Mouse (Mus musculus): ENCODE measurements around the gene Nrf1. TPM values are rescaled to one million over a fixed set of nuclear protein-coding genes. Genes with fewer than 3 reads are reported as not detected.

The Nrf1 gene
- polyA plus RNA-seq, 1 experiment from 2014 or later = 64.3 TPM

GRCm38 (mm10) chr6:30078938-30079529, 31.2 kb downstream of the Nrf1 start:
- DNase-seq (ENCODE audit: low spot score) = no peak

DNA sequence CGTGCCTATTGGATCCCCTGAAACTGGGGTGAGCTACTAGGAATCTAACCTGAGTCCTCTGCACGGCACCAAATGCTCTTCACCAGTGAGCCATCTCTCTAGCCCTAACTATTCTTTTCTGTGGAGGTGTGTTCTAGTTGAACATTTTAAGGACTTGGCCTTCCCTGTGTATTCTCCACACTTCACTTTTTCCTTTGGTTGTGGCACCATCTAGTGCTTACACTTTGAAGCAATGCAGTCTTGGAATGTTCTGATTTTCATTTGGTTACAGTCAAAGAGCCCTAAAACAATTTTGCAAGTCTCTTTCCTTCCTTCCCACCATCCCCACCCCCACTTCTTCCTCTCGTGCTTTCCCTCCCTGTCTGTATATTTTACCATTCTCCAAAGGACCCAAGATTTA, 33.6 kb downstream of the Nrf1 start:
- peak; percentile 23 for DNase-seq (ENCODE audit: low spot score)

- no peak for DNase-seq (ENCODE audit: low spot score)
Observed at GRCm38 (mm10) chr6:30083307-30083706, 35.5 kb downstream of the Nrf1 start.

DNA sequence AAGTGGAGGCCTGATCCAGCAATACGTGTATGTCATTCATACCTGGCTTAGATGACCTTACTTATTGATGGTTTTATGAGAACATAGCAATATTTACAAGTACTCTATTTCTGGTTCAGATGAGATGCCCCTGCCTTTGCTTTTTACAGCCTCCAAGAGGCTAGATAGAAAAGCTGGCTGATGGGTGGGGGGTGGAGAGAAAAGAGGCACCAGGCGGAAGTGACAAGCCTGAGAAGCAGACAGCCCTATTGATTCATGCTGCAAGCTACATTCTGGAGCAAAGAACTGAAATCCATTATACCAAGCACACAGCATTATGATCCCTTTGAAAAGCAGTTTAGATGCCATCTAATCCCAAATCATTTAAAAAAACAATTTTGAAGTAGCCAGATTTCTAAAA, 37.6 kb downstream of the Nrf1 start:
- no peak for DNase-seq (ENCODE audit: low spot score)

- no peak for DNase-seq (ENCODE audit: low spot score)
Observed at GRCm38 (mm10) chr6:30091221-30091620, 43.4 kb downstream of the Nrf1 start.

DNA sequence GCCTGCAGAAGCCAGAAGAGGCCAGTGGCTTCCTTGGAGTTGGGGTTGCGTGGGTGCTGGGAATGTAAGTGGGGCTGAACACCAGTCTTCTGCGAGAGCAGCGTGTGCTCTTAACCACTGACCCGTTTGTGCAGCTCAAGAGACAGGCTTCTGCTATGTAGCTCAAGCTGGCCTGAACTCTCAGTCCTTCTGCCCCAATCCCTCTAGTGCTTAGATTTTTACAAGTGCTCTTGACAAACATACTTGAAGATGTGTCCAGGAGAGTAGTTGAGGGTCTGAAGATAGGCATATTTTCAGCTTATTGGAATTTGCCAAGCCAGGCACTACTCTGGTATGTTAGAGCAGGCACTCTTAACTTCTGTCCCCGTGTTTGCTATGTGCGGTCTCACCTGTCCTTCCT, 45.0 kb downstream of the Nrf1 start:
- DNase-seq (ENCODE audit: low spot score) = no peak

DNA sequence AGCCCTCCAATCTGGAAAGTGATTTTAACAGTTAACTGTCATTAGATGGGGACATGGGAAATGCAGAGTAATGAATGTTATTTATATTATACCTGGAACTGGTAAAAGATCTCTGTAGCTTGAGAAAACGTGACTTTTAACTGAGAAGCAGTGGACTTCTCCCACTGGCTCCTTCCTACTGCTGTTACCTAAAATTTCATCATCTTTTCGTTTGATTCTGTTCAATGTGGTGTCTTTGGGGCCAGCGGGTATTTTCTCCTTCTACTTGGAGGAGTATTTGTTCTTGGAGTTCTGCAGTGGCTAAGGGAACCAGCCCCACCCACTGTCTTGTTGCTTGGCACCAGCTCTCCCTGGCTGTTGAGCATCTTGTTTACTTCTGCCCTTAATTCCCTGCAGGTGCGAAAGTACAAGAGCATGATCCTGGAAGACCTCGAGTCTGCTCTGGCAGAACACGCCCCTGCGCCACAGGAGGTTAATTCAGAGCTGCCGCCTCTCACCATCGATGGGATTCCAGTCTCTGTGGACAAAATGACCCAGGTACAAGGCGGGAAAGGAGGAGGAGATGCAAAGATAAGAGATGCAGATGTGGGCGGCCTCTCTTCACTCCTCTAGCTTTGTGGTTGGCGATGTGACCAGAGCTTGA, 54.1 kb downstream of the Nrf1 start:
- no peak for DNase-seq (ENCODE audit: low spot score)

DNA sequence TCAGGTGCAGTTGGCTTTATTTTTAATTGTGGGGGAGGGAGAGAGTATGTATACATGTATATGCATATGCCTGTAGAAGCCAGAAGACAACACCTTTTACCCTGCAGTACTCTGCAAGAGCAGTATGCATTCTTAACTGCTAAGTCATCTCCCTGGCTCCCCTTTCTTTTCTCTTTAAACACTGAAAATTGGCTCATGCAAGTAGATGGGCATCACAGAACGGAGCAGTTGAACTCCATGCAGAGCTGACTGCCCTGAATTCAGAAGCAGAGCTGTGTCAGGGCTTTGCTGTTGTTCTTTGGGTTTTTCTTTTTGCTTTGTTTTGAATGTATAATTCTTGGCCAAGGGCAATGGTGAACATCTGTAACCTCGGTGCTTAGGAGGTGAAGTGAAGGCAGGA, 58.3 kb downstream of the Nrf1 start:
- DNase-seq (ENCODE audit: low spot score) = no peak

DNA sequence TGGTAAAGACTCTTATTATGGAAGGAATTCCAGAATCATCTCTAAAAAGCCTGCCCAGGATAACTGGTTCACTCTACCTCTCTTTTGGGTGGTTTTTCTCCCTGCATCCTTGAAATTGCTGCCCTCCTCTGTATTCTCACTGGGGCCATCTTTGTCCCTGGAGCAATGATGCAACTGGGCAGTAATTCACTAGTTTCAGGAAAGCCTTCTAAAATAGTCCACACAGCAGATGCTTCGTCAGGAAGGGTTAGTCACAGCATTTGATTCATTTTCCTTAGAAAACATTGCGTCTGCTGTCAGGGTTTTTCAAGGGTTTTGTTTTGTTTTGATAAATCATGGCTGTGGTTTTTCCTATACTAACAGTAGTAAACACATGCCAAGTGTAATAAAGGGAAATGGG, 59.7 kb downstream of the Nrf1 start:
- no peak for DNase-seq (ENCODE audit: low spot score)

- DNase-seq (ENCODE audit: low spot score) = no peak
Observed at GRCm38 (mm10) chr6:30109820-30110502, 62.2 kb downstream of the Nrf1 start.

GRCm38 (mm10) chr6:30112349-30113132, 64.8 kb downstream of the Nrf1 start:
- DNase-seq (ENCODE audit: low spot score) = no peak

DNA sequence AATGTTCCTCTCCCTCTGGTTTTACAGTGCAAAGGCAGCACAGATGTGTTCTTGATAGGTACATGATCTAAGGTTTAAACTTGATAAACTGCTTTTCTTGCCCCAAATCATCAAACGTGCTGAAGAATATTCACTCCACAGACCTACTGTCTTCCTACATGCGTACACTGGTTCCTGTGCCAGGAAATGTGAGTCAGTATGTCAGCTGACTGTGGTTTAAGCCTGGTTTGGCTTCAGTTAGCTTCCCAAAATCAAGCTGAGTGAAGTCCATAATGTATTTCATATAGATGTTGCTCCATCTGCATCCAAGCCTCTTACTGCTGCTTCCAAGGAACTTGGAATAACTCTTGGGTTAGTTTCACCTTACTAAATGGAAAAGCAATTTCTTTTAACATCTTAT, 66.3 kb downstream of the Nrf1 start:
- DNase-seq (ENCODE audit: low spot score) = no peak

DNA sequence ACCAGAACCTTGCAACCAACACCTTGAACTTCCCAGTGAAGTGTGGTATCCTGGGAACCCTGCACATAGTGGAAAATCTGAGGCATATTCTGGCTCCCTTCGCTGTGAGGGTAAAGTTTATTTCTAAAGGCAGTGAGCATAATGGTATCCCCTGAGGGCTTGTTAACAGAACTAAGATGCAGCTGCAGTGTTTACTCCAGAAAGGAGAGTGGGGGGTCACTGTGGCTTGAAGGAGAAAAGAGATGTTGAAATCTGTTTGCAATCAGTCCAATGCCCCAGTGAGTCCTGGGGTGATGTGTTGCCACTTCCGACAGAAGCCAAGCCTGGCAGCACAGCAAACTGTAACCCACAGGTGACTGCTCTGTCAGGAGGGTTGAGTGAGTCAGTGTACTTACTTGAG, 73.4 kb downstream of the Nrf1 start:
- no peak for DNase-seq (ENCODE audit: low spot score)

- DNase-seq (ENCODE audit: low spot score) = no peak
Observed at GRCm38 (mm10) chr6:30121600-30121999, 73.8 kb downstream of the Nrf1 start.

DNA sequence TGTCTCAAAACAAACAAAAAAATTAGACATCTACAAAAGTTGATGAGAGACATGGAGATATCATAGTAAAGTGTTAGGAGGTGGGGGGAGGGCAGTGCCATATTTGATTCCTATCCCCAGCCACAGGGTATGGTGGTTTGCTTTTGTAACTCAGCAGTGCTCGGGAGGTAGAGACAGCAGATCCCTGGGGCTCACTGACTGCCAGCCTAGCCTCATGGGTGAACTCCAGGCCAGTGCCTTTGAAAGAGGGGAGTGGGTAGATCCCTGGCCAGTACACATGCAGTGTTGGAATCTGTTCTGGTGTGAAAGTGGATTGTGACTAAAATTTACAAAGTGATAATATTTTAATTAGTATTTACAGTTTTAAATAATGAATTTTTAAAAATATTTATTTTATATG, 75.6 kb downstream of the Nrf1 start:
- no peak for DNase-seq (ENCODE audit: low spot score)

DNA sequence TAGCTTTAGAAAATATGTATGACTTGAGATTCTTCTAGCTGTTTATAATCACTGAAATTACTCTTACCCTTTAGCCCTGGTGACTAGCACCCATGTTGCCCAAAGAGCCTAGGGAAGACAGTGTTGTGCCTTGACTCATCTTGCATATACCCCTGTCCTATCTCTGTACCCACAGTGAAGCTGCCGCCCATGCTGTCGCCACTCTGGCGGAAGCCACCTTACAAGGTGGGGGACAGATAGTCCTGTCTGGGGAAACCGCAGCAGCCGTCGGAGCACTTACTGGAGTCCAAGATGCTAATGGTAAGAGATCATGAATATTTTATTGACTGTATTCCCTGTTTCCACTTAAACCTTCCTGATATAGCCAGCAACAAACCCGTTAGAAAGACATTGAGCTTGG, 78.3 kb downstream of the Nrf1 start:
- no peak for DNase-seq (ENCODE audit: low spot score)

GRCm38 (mm10) chr6:30126766-30127165, 79.0 kb downstream of the Nrf1 start:
- no peak for DNase-seq (ENCODE audit: low spot score)

DNA sequence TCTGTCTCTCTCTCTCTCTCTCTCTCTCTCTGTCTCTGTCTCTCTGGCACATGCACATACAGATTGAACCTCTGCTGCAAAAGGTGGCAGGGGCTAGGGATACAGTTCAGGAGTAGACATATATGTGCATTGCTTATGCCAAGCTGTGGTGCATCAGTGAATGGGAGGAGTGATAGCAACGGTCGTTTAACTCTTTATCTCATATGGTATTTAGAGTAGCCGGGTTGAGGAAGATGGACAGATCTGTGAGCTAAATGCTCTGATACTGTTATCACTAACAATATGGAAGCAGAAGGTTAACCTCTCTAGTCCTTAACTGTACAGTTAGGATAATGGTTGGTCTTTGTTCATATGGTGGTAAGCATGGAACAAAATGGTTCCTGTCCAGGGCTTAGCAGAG, 84.6 kb downstream of the Nrf1 start:
- no peak for DNase-seq (ENCODE audit: low spot score)

- DNase-seq (ENCODE audit: low spot score) = no peak
Observed at GRCm38 (mm10) chr6:30135590-30135989, 87.8 kb downstream of the Nrf1 start.

DNA sequence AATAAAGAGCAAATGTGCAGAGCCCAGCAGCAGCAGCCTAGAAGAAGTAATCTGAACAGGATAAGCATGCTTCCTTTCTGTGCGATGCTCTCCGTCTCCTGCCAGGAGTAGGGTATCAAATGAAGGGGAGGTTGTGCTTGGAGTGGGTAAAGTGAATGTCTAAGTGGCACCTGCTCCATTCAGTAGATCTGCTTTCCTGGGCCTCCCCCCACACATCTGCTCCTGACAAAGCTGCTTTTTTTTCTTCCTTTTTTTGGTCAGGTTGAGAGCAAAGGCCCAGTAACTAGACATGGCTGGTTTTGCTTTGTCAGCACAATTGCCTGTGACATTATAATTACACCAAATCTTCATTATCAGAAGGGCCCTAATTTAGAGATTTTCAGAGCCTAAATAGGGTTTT, 89.4 kb downstream of the Nrf1 start:
- DNase-seq (ENCODE audit: low spot score) = no peak

DNA sequence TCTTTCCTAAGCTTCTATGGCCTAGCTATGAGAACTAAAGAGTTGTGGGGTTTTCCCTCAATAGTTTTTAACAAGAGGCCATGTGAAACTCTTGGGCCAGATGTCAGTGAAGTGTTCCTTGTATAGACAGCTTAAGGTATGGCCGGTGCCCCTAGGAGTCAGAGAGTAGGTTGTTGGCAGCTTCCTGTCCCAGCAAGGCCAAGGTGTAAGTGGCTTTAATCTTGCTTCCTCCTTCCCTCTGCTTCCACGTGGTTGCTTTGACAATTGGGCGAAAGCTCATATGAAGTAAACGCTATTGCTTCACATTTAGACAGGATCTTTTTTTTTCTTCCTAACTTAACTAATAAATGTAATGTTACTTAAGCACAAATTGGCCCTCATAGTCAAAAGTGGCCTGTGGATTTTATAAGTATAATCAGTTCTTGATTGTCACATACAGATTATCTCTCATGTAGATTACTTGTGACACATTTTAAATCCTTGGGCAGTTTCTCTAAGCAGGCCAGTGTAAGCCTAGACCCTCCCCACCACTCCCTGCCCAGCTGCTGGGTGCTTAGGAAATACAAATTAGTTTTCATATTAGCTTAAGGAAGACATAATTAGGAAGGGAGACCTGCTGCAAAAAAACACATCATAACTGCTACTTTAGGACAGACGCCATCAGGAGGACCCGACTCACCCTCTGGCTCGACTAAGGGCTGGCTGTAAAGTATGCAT, 91.7 kb downstream of the Nrf1 start:
- no peak for DNase-seq (ENCODE audit: low spot score)

- no peak for DNase-seq (ENCODE audit: low spot score)
Observed at GRCm38 (mm10) chr6:30143263-30143662, 95.5 kb downstream of the Nrf1 start.
